Mouse (Mus musculus): ENCODE measurements around the gene Epb41l3.

The Epb41l3 gene

GRCm38 (mm10) chr17:69255834-69256233, 180.4 kb downstream of the Epb41l3 start:
- no peak for DNase-seq

DNA sequence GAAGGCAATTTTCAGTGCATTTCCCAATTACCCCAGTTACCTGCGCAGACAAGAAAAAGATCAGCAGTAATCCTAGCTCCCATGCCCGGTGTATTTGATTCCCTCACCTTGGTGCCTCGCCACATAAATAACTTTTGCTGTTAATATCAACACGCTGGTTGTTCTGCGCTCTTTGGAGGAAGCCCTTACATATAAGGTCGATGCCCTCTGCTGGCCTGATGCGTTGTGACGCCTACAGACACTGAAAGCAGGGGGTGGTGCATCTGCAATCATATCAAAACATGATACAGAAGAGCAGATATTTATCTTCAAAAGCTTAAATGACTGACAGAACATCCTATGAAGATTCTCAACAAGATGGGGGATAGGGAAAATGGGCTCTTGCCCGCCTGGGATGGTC, 181.0 kb downstream of the Epb41l3 start:
- no peak for DNase-seq

DNA sequence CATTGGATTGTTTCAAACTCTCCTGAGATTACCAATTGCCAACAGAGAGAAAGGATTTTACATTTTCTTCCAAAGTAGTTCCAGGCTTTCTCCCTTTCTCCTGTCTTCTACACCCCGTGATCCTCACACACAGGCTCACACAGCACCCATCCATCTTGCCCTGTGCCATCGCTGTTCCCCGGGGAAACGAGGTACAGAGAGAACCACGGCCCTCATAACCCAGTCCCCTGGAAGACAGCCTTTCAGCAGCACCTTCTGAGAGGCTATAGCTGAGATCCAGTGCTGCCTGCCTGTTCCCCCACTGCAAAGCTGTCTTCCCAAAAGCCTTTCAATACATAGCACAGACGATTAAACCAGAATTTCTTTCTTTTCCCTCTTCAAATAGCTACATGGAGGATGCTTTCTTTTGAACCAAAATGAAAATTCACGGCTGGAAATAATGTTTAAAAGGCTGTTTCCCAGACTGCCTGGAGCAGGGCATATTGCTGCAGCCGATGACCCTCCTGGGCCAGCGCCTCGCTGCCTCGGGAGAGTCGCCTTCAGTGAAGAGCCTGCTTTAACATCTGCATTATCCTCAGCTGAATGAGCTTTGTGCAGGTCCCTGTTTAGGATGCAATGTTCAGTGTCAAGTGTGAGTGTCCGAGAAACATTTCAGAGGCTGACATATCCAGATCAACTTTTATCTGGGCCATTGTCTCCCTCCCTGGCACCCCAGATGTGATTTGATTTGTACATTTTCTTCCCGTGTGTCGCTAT, 188.5 kb downstream of the Epb41l3 start:
- no peak for DNase-seq

GRCm38 (mm10) chr17:69265171-69265570, 189.7 kb downstream of the Epb41l3 start:
- DNase-seq: no peak

- no peak for DNase-seq
Observed at GRCm38 (mm10) chr17:69265759-69266463, 190.4 kb downstream of the Epb41l3 start.

DNA sequence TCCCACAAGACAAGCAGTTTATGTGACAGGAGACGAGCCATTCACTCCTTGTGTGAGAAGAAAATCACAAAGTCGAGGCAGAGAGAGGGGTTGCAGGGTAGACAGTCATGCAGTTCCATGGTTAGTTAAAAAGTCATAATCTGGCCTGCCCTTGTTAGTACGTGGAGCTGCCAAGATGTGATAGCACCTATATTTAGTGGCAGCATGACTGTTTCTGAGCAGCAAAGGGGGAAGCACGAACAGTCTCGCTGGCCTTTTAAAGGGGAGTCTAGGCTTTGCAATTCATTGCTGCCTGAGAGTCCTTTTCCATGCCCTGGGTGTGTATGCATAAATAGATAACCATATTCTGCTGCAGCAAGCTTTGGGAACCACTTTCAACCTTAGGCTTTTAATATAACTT, 191.5 kb downstream of the Epb41l3 start:
- DNase-seq: no peak

- DNase-seq: no peak
Observed at GRCm38 (mm10) chr17:69267526-69267925, 192.0 kb downstream of the Epb41l3 start.

- no peak for DNase-seq
Observed at GRCm38 (mm10) chr17:69277362-69277761, 201.9 kb downstream of the Epb41l3 start.

DNA sequence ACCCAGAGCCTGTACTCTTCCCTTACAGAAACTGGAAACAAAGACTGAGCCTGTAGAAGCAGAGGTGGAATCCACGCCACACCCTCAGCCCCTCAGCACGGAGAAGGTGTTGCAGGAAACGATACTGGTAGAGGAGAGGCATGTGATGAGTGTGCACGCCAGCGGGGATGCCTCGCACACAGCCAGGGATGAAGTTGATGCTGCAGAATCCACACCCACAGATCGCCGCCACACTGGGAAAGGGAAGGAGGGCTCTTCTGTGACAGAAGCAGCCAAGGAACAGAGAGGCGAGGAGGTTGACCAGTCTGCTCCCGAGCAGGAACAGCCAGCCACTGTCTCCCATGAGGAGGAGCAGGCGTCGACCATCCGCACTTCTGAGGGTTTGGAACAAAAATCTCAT, 209.0 kb downstream of the Epb41l3 start:
- no peak for DNase-seq

DNA sequence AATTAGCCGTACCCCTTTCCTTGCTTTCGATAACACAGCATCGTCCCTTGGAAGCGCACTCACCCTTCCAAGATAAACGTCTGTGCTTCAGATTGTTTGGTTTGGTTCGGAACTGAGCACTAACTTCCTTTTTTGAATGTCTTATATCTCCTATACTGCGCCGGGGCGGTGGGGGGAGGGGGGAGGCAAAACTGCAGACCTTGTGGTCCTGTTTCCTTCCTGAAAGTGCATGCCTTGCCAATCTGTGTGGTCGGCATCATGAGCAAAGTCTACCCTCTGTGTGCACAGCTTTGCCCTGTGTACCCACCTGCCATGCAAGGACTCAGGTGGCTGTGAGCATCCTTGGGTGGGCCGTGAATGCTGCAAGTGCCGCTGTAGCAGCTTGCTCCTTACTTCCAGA, 212.6 kb downstream of the Epb41l3 start:
- no peak for DNase-seq

GRCm38 (mm10) chr17:69290272-69290671, 214.8 kb downstream of the Epb41l3 start:
- no peak for DNase-seq

DNA sequence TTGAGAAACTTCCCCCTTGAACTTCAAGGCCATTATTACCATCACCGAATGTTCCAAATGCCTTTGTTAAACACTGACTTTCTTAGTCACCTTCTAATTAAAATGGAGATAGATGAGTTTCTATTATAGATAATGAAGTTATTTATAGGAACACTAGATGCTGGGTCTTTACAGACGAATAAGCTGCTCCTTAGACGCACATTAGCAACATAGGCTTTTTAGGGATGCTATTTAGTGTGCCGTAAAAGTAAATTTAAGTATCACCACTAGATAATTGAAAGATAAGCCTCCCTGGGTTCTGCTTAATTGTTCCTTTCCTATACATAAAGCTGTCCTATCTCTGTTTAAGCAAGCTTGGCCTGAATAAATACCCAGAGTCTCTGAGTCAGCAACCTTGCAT, 226.1 kb downstream of the Epb41l3 start:
- no peak for DNase-seq

DNA sequence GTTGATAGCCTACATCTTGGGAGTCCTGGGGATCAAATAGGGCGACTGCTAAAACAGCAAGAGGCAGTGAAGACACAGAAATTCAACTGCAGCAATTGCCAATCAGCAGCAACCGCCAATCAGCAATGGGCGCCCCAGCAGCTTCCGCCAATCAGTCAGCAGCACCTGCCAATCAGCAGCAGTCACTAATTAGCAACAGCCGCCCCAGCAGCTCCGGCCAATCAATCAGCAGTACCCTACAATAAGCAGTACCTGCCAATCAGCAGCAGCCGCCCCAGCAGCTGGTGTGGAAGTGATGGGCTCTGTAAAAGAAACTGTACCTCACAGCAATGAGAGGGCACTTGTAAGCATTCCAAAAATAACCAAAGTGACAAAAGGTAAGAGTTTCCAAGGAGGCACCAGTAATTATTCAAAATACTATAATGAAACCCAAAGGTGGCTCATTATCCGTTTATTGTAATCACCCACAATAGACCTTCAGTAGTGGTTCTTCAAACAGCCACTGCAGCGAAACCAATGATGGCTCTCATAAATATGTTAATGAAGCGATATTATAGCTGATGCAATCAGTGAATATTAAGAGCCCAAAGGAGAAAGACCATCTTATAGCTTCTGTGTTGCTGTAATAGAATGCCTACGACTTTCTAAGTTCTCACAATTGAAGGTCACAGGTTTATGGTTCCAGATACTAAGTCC, 228.2 kb downstream of the Epb41l3 start:
- DNase-seq: no peak

DNA sequence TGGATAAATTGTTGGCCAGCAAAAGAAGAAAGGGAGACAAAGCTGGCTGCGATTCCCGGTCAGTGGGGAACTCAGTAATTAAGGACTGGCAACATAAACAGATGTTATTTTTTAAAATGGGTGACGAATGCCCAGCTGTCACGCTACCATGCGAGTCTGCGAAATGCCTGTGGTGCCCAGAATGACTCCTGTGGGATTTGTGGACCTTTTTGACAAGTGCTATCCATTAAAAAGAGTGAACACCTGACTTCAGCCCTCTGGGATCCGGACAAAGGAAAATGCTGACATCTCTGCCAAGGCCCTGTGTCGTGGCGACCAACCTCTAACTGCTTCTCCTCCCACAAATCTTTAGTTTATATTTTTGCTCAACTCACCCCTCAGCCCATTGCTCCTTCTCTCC, 232.2 kb downstream of the Epb41l3 start:
- no peak for DNase-seq

DNA sequence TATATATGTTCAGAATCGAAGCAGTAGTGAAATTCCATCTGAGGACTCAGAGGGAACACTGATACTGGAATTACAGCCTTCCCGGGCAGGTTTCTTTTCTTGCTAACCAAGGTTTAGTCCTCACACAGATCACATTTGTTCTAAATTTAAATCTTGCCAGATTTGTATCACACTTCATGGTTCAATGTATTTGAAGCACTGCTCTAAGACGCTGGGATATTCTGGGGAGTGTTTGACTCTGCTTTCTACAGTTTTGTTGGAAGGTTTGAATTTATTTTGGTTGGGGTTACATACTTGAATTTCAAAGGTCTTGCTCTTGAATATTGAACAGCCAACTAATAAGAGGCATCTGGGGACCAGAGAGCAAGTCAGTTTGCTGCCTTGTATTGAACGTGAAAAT, 234.4 kb downstream of the Epb41l3 start:
- DNase-seq: no peak

DNA sequence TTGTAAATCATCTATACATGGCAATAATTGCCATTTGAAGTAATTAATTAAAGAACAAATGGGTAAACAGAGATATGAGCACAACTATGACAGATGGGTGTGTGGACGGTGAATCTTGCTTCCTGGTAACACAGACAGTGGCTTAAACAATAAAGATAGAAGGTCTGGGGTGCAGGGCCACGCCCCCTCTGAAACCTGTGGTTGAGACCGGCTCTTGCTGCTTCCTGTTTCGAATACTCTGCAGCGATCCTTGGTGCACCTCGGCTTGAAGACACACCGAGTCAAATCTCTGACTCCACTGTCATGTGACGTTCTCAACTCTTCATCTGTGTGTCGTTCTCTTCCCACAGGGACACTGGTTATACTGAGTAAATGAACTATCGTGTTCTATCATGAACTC, 245.0 kb downstream of the Epb41l3 start:
- no peak for DNase-seq

DNA sequence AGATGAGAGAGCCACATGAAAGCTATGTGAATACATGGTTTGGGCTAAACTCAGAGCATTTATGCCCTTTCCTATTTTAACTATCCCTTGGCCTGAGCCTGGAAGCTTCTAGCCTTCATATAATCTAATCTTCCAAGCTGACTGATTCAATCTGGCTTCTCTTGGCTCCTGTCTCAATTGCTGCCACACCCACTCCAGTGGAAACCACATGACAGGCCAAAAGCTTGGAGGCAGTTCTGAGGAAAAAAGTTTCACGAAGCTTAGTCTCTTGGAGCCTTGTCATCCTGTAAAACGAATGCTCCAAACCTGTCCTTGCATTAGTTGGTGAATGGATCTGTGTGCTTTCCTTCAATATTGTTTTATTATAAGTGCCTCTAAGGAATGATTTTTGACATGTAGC, 247.2 kb downstream of the Epb41l3 start:
- no peak for DNase-seq
